Comparison of ENCODE assay signal across 13 mouse cellular contexts in the genomic region with DNA sequence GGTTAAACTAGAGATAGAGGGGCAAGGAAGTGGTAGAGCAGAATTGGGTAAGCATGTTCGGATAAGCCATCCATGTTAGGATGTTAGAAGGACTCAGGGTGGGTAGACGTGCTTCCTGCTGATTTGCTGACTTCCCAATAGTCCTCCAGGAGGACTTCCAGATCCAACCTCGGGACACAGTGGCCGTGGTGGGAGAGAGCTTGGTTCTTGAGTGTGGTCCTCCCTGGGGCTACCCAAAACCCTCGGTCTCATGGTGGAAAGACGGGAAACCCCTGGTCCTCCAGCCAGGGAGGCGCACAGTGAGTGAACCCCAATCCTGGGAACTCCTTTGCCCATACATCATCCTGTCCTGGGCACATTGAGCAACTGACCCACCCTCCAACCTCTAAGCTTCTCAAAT. TPM values are rescaled to one million over a fixed set of nuclear protein-coding genes. Genes with fewer than 3 reads are reported as not detected.
A peak's percentile ranks its signal among the peaks of the same experiment; 100 is the strongest.
DNase-seq lines count a peak whose midpoint lies in the region; ATAC-seq and TF ChIP-seq lines count a peak whose summit lies in the region.
"Had no signal": no experiment of that assay in that cellular context is flagged by ENCODE, and none has a peak within 500 bp of the region (broad histone marks: within the 10 kb centered on the region; RNA-seq: fewer than 3 reads in every experiment).

No protein-coding gene starts in this region.

- H3K4me1 ChIP-seq in heart, postnatal 0 days (ENCODE audit: control insufficient read depth, insufficient read depth) = no peaks in the 10 kb centered on the region; the same call in 1 of the 2 replicates
- no peaks in the 10 kb centered on the region for H3K4me1 ChIP-seq in lung, embryonic 15.5 days
- no peaks in the 10 kb centered on the region for H3K4me1 ChIP-seq in intestine, embryonic 15.5 days (replicated peaks)
- no peaks in the 10 kb centered on the region for H3K4me1 ChIP-seq in stomach, embryonic 15.5 days

- H3K9me3 ChIP-seq in heart, postnatal 0 days (replicated peaks; ENCODE audit: control insufficient read depth, low read length) = no peaks in the 10 kb centered on the region
- H3K9me3 ChIP-seq in lung, embryonic 15.5 days = no peaks in the 10 kb centered on the region
- no peaks in the 10 kb centered on the region for H3K9me3 ChIP-seq in intestine, embryonic 15.5 days
- H3K9me3 ChIP-seq in stomach, embryonic 15.5 days = no peaks in the 10 kb centered on the region

- H3K4me2 ChIP-seq in heart, postnatal 0 days (ENCODE audit: low read depth, low read length) = peak overlapping the region; percentile 49
- peak overlapping the region; percentile 43 for H3K4me2 ChIP-seq in lung, embryonic 15.5 days
- H3K4me2 ChIP-seq in intestine, embryonic 15.5 days (replicated peaks) = 0 out of 2 replicates have a peak overlapping the region, but pooled peaks have one; percentile 17
- H3K4me2 ChIP-seq in stomach, embryonic 15.5 days = peak overlapping the region; percentile 21; the same call in 1 of the 2 replicates
- H3K4me2 ChIP-seq: hindbrain, embryonic 14.5 days had no signal

- WGBS in heart, postnatal 0 days = 73% methylated on average over 7 of the region's 7 CpGs
- 73% methylated on average over 7 of the region's 7 CpGs for WGBS in lung, embryonic 15.5 days
- 84% methylated on average over 7 of the region's 7 CpGs for whole genome bisulfite sequencing in intestine, embryonic 15.5 days
- 78% methylated on average over 7 of the region's 7 CpGs for WGBS in stomach, embryonic 15.5 days

- DNase-seq in heart, postnatal 0 days (ENCODE audit: low spot score) = no peak
- DNase-seq in heart, postnatal 36 days = no peak
- DNase-seq in lung, postnatal 25 days (ENCODE audit: low spot score) = no peak
- DNase-seq in layer of hippocampus, postnatal 25 days (ENCODE audit: extremely low spot score in 1 of 2, low spot score in 1 of 2) = no peak
- DNase-seq: adrenal gland, postnatal 25 days; cerebellum, adult 8-10 months had no signal

- no peak for ATAC-seq in heart, postnatal 0 days (ENCODE audit: insufficient read depth, low read depth)
- no peak for ATAC-seq in lung, embryonic 15.5 days (ENCODE audit: borderline replicate concordance, extremely low read depth, low FRiP score, low TSS enrichment)
- ATAC-seq in intestine, embryonic 15.5 days = no peak
- no peak for ATAC-seq in stomach, embryonic 15.5 days (ENCODE audit: insufficient read depth, low FRiP score, low read depth)

- no peaks in the 10 kb centered on the region for H3K27me3 ChIP-seq in heart, postnatal 0 days (ENCODE audit: control insufficient read depth, insufficient read depth, low read length)
- no peaks in the 10 kb centered on the region for H3K27me3 ChIP-seq in lung, embryonic 15.5 days
- 0 out of 2 replicates have a peak, but pooled peaks cover 4% of the 10 kb centered on the region for H3K27me3 ChIP-seq in intestine, embryonic 15.5 days (replicated peaks)
- H3K27me3 ChIP-seq in stomach, embryonic 15.5 days (replicated peaks) = 0 out of 2 replicates have a peak, but pooled peaks cover 7% of the 10 kb centered on the region

- H3K27ac ChIP-seq in heart, postnatal 0 days (ENCODE audit: low read depth) = no peak overlapping the region
- no peak overlapping the region for H3K27ac ChIP-seq in lung, embryonic 15.5 days
- H3K27ac ChIP-seq in intestine, embryonic 15.5 days = no peak overlapping the region
- H3K27ac ChIP-seq in stomach, embryonic 15.5 days = no peak overlapping the region
- H3K27ac ChIP-seq: macrophage had no signal

- H3K9ac ChIP-seq in heart, postnatal 0 days (replicated peaks; ENCODE audit: low read depth, low read length) = peak overlapping the region; percentile 14; the same call in 1 of the 2 replicates
- 0 out of 2 replicates have a peak overlapping the region, but pooled peaks have one; percentile 27 for H3K9ac ChIP-seq in lung, embryonic 15.5 days
- no peak overlapping the region for H3K9ac ChIP-seq in intestine, embryonic 15.5 days
- no peak overlapping the region for H3K9ac ChIP-seq in stomach, embryonic 15.5 days
- H3K9ac ChIP-seq: hindbrain, embryonic 14.5 days had no signal

- peak overlapping the region; percentile 32 for H3K4me3 ChIP-seq in heart, postnatal 0 days (ENCODE audit: low read depth, low read length)
- H3K4me3 ChIP-seq in lung, embryonic 15.5 days = peak overlapping the region; percentile 37
- peak overlapping the region; percentile 19; the same call in 1 of the 2 replicates for H3K4me3 ChIP-seq in intestine, embryonic 15.5 days (replicated peaks)
- peak overlapping the region; percentile 25 for H3K4me3 ChIP-seq in stomach, embryonic 15.5 days (replicated peaks)
- H3K4me3 ChIP-seq: myocyte had no signal

- no peak for TF ChIP-seq CTCF in heart, postnatal 0 days (IDR thresholded peaks at IDR 0.05; ENCODE audit: low read depth)

- intact Hi-C loops in heart, postnatal 36 days (cut with DNase I) = loop anchor here (5.0 kb wide), 1 partner anchor 36 kb away; a partner anchor contains a TSS

- TF ChIP-seq EP300 in heart, postnatal 0 days (IDR thresholded peaks at IDR 0.05; ENCODE audit: low read depth) = no peak

- H3K36me3 ChIP-seq in heart, postnatal 0 days (replicated peaks; ENCODE audit: control insufficient read depth, insufficient read depth, low read length) = no peaks in the 10 kb centered on the region
- H3K36me3 ChIP-seq in lung, embryonic 15.5 days = no peaks in the 10 kb centered on the region
- H3K36me3 ChIP-seq in intestine, embryonic 15.5 days = no peaks in the 10 kb centered on the region
- no peaks in the 10 kb centered on the region for H3K36me3 ChIP-seq in stomach, embryonic 15.5 days

RNA-seq across cellular contexts. Expression of a gene that starts 1.3 kb away (rescaled TPM):
- 29.5 and 44.2 TPM in 2 replicates for total RNA-seq in heart, postnatal 0 days (2014; rRNA removed; ENCODE audit: low replicate concordance)
- 10.2 and 12.4 TPM in 2 replicates for polyA plus RNA-seq in heart, postnatal 0 days (2015; fragmentation: Nextera tagmentation; extraction: Ambion mirVana)
- total RNA-seq in heart, postnatal 36 days (2021) = 10 to 100 TPM; 29.6 to 38.7 TPM
- 20.6 and 23.7 TPM in 2 replicates for polyA plus RNA-seq in lung, embryonic 15.5 days (2015; fragmentation: Nextera tagmentation; extraction: Ambion mirVana)
- polyA plus RNA-seq in intestine, embryonic 15.5 days (2015; fragmentation: Nextera tagmentation; extraction: Ambion mirVana) = 11.4 and 11.9 TPM in 2 replicates
- 9.9 and 11.3 TPM in 2 replicates for polyA plus RNA-seq in stomach, embryonic 15.5 days (2015; fragmentation: Nextera tagmentation; extraction: Ambion mirVana)
- total RNA-seq in layer of hippocampus, postnatal 25 days (2021) = 1 to 10 TPM; 5.3 to 6.7 TPM
- total RNA-seq: CH12.LX had no signal
- polyA plus RNA-seq: macrophage, myocyte had no signal

RNA-seq across cellular contexts. Expression of a gene that starts 30.0 kb away (rescaled TPM):
- total RNA-seq in heart, postnatal 0 days (2014; rRNA removed; ENCODE audit: low replicate concordance) = not detected in 2 replicates
- polyA plus RNA-seq in heart, postnatal 0 days (2015; fragmentation: Nextera tagmentation; extraction: Ambion mirVana) = 0.12 and 0.18 TPM in 2 replicates
- not detected for total RNA-seq in heart, postnatal 36 days (2021)
- polyA plus RNA-seq in lung, embryonic 15.5 days (2015; fragmentation: Nextera tagmentation; extraction: Ambion mirVana) = 0.18 and 0.21 TPM in 2 replicates
- 0.04 TPM in 1 of 2 replicates, not detected in the other for polyA plus RNA-seq in intestine, embryonic 15.5 days (2015; fragmentation: Nextera tagmentation; extraction: Ambion mirVana)
- 0.08 and 0.15 TPM in 2 replicates for polyA plus RNA-seq in stomach, embryonic 15.5 days (2015; fragmentation: Nextera tagmentation; extraction: Ambion mirVana)
- total RNA-seq in layer of hippocampus, postnatal 25 days (2021) = 10 to 100 TPM; 10.2 to 20.0 TPM
- polyA plus RNA-seq: macrophage had no signal

RNA-seq across cellular contexts. Expression of a gene that starts 35.9 kb away (rescaled TPM):
- 0.04 TPM in 1 of 2 replicates, not detected in the other for total RNA-seq in heart, postnatal 0 days (2014; rRNA removed; ENCODE audit: low replicate concordance)
- 0.03 and 0.10 TPM in 2 replicates for polyA plus RNA-seq in heart, postnatal 0 days (2015; fragmentation: Nextera tagmentation; extraction: Ambion mirVana)
- not detected for total RNA-seq in heart, postnatal 36 days (2021)
- 0.11 and 0.14 TPM in 2 replicates for polyA plus RNA-seq in lung, embryonic 15.5 days (2015; fragmentation: Nextera tagmentation; extraction: Ambion mirVana)
- 0.06 and 0.08 TPM in 2 replicates for polyA plus RNA-seq in intestine, embryonic 15.5 days (2015; fragmentation: Nextera tagmentation; extraction: Ambion mirVana)
- 0.06 and 0.14 TPM in 2 replicates for polyA plus RNA-seq in stomach, embryonic 15.5 days (2015; fragmentation: Nextera tagmentation; extraction: Ambion mirVana)
- 10 to 100 TPM; 76.5 to 77.5 TPM for total RNA-seq in layer of hippocampus, postnatal 25 days (2021)
- polyA plus RNA-seq: macrophage, myocyte had no signal

RNA-seq across cellular contexts. Expression of a gene that starts 54.8 kb away (rescaled TPM):
- total RNA-seq in heart, postnatal 0 days (2014; rRNA removed; ENCODE audit: low replicate concordance) = 0.99 and 4.4 TPM in 2 replicates
- 2.5 and 2.7 TPM in 2 replicates for polyA plus RNA-seq in heart, postnatal 0 days (2015; fragmentation: Nextera tagmentation; extraction: Ambion mirVana)
- 1 to 10 TPM; 1.4 to 2.0 TPM for total RNA-seq in heart, postnatal 36 days (2021)
- polyA plus RNA-seq in lung, embryonic 15.5 days (2015; fragmentation: Nextera tagmentation; extraction: Ambion mirVana) = 9.0 and 9.3 TPM in 2 replicates
- polyA plus RNA-seq in intestine, embryonic 15.5 days (2015; fragmentation: Nextera tagmentation; extraction: Ambion mirVana) = 5.0 and 6.1 TPM in 2 replicates
- polyA plus RNA-seq in stomach, embryonic 15.5 days (2015; fragmentation: Nextera tagmentation; extraction: Ambion mirVana) = 6.3 and 6.8 TPM in 2 replicates
- 1 to 10 TPM; 1.4 to 2.2 TPM for total RNA-seq in layer of hippocampus, postnatal 25 days (2021)

Comparison
In these comparisons a context has a peak if more than half of its experiments do, and no peak if none do; other contexts are left out.
1. H3K9ac ChIP-seq: peak in heart, postnatal 0 days (single experiment) and lung, embryonic 15.5 days (single experiment); none in intestine, embryonic 15.5 days (single experiment) and stomach, embryonic 15.5 days (single experiment).
2. Peak in every context shown above with its lines, with median percentiles within 50 percentile points of each other: H3K4me2 ChIP-seq and H3K4me3 ChIP-seq.